Mouse (Mus musculus) heart, postnatal 0 days (tissue): ENCODE data around the gene Hoxb4.

Experiments
- CTCF ChIP-seq: IDR thresholded peaks from 2 replicates; pipeline ENCODE4 v1.5.1; 2016; ENCODE audit warnings: antibody characterized with exemption, control low read depth, low read depth
- EP300 ChIP-seq: IDR thresholded peaks from 2 replicates; pipeline ENCODE4 v1.6.1; 2016; ENCODE audit warnings: antibody characterized with exemption, low read depth

DNA sequence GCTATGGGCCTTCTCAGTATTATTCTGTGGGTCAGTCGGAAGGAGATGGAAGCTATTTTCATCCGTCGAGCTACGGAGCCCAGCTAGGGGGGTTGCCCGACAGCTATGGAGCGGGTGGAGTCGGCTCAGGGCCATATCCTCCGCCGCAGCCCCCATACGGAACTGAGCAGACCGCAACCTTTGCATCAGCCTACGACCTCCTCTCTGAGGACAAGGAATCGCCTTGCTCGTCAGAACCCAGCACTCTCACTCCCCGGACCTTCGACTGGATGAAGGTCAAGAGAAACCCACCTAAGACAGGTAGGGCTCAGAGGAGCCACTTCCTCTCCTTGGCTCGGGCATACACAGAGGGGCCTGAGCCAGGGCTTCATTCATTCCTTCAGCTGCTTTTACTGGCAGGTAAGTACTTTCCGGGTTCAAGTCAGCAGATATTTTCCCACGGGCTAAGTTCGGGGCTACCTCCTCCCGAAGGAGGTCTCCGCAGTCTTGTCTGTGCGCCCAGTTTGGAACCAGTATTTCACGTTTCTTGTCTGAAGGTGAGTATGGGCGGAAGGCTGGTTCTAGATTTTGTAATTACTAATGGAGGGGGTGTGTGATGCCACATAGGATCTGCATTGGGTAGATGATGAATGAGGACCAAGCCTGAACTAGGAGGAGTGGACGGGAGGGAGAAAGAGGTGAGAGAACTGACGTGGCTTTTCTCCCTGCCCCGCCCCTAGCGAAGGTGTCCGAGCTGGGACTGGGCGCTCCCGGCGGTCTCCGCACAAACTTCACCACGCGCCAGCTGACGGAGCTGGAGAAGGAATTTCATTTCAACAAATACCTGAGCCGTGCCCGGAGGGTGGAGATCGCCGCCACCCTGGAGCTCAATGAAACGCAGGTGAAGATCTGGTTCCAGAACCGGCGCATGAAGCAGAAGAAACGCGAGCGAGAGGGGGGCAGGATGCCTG lies 48.3 kb downstream of the Hoxb4 start:
- TF ChIP-seq CTCF (no peak), EP300 (no peak)
